Mouse (Mus musculus) kidney, embryonic 14.5 days (tissue): ENCODE results near the gene Rnf123. TPM values are rescaled to one million over a fixed set of nuclear protein-coding genes. Genes with fewer than 3 reads are reported as not detected.
A peak's percentile ranks its signal among the peaks of the same experiment; 100 is the strongest.

Source experiments
- ATAC-seq: fragments of 200-750 bp; cut with Nextera tagmentation; 2 replicates; pipeline ENCODE4 v1.8.0; 2017; ENCODE audit warnings: moderate number of reproducible peaks, mild to moderate bottlenecking, moderate TSS enrichment, moderate library complexity; ENCODE audit not compliant: low FRiP score, low TSS enrichment
- H3K27ac ChIP-seq: fragments of 300-500 bp; sonication (generic); 2 replicates; pipeline ENCODE4 v1.5.1; 2014; ENCODE audit warnings: low read depth, mild to moderate bottlenecking, low read length, moderate library complexity, mixed read lengths
- H3K27me3 ChIP-seq: fragments of 300-500 bp; sonication (generic); 2 replicates; pipeline ENCODE4 v1.6.1; 2014; ENCODE audit warnings: mild to moderate bottlenecking, low read length; ENCODE audit not compliant: control insufficient read depth, insufficient read depth
- H3K36me3 ChIP-seq: fragments of 300-500 bp; sonication (generic); 2 replicates; pipeline ENCODE4 v1.6.1; 2014; ENCODE audit warnings: low read length, mixed read lengths; ENCODE audit not compliant: control insufficient read depth, insufficient read depth
- H3K4me1 ChIP-seq: fragments of 300-500 bp; sonication (generic); 2 replicates; pipeline ENCODE4 v1.6.1; 2014; ENCODE audit warnings: low read length, mixed read lengths; ENCODE audit not compliant: control insufficient read depth, insufficient read depth
- H3K4me2 ChIP-seq: fragments of 300-500 bp; sonication (generic); replicated peaks from 2 replicates; pipeline ENCODE4 v1.6.1; 2014; ENCODE audit warnings: low read depth, mild to moderate bottlenecking, low read length
- H3K4me3 ChIP-seq: fragments of 300-500 bp; sonication (generic); 2 replicates; pipeline ENCODE4 v1.5.1; 2014; ENCODE audit warnings: mild to moderate bottlenecking, low read length
- H3K9ac ChIP-seq: fragments of 300-500 bp; sonication (generic); 2 replicates; pipeline ENCODE4 v1.6.1; 2014; ENCODE audit warnings: low read depth, mild to moderate bottlenecking, low read length, moderate library complexity
- H3K9me3 ChIP-seq: fragments of 300-500 bp; sonication (generic); 2 replicates; pipeline ENCODE4 v1.6.1; 2016; ENCODE audit warnings: low read length; ENCODE audit not compliant: control insufficient read depth
- WGBS: fragments of 180-500 bp; shearing (Covaris S2); extraction: QIAGEN DNeasy Blood & Tissue Kit; methylation state at CpG from one replicate; pipeline ENCODE4 v1.1.7; 2014; 5-methylcytosine and 5-hydroxymethylcytosine counted together
- polyA plus RNA-seq: library from polyadenylated mRNA; unstranded; fragments of >200 nt; fragmentation: Nextera tagmentation; extraction: Ambion mirVana; gene quantifications from 2 replicates; pipeline ENCODE4 v1.2.1, GENCODE M21; 2014

The Rnf123 gene
- polyA plus RNA-seq, 1 experiment from 2014 or later = 30.9 TPM

DNA sequence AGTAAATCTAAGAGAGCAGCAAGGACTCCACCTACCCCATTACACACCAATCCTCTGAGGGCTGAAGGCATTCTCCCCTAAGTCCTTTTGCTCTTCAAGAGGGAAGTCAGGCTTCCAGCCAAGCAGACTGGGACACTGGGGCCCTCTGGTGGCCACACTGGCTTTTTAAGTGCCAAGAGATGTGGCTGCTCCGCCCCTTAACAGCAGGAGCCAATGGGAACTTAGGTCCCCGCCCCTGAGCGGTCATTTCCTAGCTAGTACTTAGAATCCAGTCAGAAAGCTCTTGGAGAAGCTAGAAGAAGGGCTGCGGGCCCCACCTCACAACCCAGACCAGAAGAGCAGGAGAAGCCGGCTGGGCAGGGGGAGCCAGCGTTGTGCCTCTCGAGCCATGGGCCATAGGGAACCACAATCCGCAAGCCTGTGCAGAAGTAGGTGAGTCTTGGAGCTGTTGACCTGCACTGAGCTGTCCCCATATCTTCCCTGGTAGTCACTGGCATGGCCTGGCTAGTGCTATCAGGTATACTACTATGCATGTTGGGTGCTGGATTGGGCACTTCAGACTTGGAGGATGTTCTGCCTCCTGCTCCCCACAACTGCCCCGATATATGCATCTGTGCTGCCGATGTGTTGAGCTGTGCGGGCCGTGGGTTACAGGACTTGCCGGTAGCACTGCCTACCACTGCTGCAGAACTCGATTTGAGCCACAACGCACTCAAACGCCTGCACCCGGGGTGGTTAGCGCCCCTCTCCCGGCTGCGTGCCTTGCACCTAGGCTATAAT is 30.1 kb downstream of the Rnf123 start, which contains the start of gene Amigo3:
Amigo3 (plus strand) TSS at position 275 of the 780 bp plus-strand sequence.
- peak; percentile 53 for ATAC-seq
- Histone ChIP-seq H3K4me3 (0 out of 2 replicates have a peak within 1 kb of the TSS, but pooled peaks have one; percentile 6), H3K9ac (peak within 1 kb of the TSS; percentile 37; the same call in 1 of the 2 replicates), H3K27me3 (no peaks in the 10 kb centered on the region), H3K4me1 (peaks cover 17% of the 10 kb centered on the region), H3K4me2 (peak within 1 kb of the TSS; percentile 37), H3K9me3 (no peaks in the 10 kb centered on the region), H3K27ac (no peak within 1 kb of the TSS), H3K36me3 (peaks cover 49% of the 10 kb centered on the region)
- WGBS = 57% methylated on average over 20 of the region's 20 CpGs

DNA sequence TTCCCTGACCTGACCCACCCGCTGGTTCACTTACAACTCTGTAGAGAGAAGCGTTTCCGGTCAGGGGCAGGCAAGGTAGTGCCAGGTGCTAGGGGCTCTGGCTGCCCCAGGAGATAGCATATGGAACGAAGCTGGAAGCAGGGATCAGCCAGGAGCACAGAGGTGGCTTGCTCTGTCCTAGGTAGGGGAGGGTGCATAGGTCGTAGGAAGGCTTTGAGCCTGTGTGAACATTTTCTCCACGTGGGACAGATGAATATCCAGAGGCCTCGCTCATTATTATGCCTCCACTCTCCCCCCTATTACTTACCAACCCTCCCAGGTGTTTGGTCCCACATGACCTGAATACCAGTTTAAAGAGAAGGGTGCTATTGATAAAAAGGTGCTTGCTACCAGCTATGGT is 30.7 kb downstream of the Rnf123 start:
- no peak for ATAC-seq
- Histone ChIP-seq H3K9ac (no peak overlapping the region), H3K36me3 (peaks cover 50% of the 10 kb centered on the region), H3K4me1 (peaks cover 22% of the 10 kb centered on the region), H3K4me2 (no peak overlapping the region), H3K27ac (no peak overlapping the region), H3K27me3 (no peaks in the 10 kb centered on the region), H3K9me3 (no peaks in the 10 kb centered on the region), H3K4me3 (no peak overlapping the region)
- 77% methylated on average over 7 of the region's 7 CpGs for WGBS

DNA sequence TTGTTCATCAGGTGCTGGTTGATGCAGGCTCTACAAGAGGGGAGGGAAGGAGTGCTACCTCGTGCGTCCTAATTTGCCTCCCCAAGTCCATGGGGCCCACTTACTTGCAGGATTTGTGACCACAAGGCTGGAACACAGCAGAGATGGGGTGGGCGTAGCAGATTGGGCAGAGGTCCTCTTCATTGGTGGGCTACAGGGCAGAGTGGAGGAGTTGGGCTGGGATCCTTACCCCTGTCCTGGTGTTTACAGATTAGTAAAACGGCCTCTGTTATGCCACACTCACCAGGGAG is 31.3 kb downstream of the Rnf123 start:
- Histone ChIP-seq H3K36me3 (peaks cover 48% of the 10 kb centered on the region), H3K4me3 (no peak overlapping the region), H3K27ac (no peak overlapping the region), H3K27me3 (no peaks in the 10 kb centered on the region), H3K4me2 (no peak overlapping the region), H3K9ac (no peak overlapping the region), H3K4me1 (peaks cover 22% of the 10 kb centered on the region), H3K9me3 (no peaks in the 10 kb centered on the region)
- WGBS = 79% methylated on average over 4 of the region's 4 CpGs
- ATAC-seq = no peak

DNA sequence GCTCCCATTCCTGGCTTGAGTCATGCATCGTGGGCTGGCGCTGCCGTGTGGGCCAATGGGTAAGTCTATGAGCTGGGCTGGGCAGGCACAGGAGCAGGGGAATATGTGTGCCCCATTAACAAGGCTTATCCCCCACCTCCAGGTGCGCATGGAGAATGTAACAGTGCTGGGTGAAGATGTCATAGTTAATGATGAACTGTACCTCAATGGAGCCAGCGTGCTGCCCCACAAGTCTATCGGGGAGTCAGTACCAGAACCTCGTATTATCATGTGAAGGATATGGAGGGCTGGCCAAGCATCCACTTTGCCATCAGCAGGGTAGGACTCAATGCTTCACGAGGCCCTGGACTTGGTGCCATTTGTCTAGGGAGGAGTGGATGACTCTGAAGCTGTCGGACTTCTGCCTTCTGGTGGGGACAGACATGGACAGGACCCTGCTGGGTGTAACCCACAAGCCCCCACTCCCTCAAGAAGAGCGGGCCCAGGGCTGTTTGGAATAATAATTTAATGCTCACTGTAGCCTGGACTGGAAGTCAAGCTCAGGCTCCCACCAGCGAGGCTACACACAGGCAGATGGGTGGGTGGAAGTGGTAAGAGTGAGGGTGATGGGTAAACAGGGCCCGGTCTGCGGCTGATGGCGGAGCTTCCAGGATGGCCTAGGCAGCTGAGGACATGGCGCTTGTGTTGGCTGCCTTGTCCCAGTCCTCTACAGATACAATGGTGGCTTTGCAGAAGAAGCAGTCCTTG is 31.8 kb downstream of the Rnf123 start:
- no peaks in the 10 kb centered on the region for H3K27me3 ChIP-seq
- no peak overlapping the region for H3K4me3 ChIP-seq
- WGBS = 93% methylated on average over 15 of the region's 15 CpGs
- H3K27ac ChIP-seq = no peak overlapping the region
- H3K4me1 ChIP-seq = peaks cover 22% of the 10 kb centered on the region
- H3K9me3 ChIP-seq = no peaks in the 10 kb centered on the region
- peaks cover 51% of the 10 kb centered on the region for H3K36me3 ChIP-seq
- no peak for ATAC-seq
- H3K9ac ChIP-seq = no peak overlapping the region
- H3K4me2 ChIP-seq = no peak overlapping the region

DNA sequence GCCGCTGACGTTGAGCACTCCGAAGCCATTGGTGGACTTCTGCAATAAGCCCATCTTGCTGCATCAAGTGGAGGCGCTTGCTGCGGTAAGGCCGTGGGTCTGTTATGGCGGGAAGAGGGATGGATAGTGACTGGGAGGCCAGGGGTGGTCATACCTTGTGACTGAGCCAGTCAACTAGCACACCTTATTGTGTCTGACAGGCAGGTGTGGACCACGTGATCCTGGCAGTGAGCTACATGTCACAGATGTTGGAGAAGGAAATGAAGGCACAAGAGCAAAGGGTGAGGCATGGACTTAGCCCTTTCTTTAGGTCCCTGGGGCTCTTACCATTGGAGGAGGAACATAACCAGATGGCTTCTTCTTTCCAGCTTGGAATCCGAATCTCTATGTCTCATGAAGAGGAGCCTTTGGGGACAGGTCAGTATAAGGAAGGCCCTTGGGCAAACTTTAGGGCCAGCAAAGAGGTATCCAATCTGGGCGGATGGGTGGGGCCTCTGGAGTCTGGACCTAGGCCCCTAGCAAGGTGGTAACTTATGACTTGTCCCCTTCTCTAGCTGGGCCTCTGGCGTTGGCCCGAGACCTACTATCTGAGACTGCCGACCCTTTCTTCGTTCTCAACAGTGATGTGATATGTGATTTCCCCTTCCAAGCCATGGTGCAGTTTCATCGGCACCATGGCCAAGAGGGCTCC is 33.4 kb downstream of the Rnf123 start:
- no peak for ATAC-seq
- Histone ChIP-seq H3K4me3 (peak overlapping the region; percentile 84), H3K9ac (peak overlapping the region; percentile 70), H3K4me1 (peaks cover 22% of the 10 kb centered on the region), H3K27ac (peak overlapping the region; percentile 71), H3K36me3 (peaks cover 53% of the 10 kb centered on the region), H3K4me2 (peak overlapping the region; percentile 87), H3K9me3 (no peaks in the 10 kb centered on the region), H3K27me3 (no peaks in the 10 kb centered on the region)
- 43% methylated on average over 15 of the region's 15 CpGs for WGBS

DNA sequence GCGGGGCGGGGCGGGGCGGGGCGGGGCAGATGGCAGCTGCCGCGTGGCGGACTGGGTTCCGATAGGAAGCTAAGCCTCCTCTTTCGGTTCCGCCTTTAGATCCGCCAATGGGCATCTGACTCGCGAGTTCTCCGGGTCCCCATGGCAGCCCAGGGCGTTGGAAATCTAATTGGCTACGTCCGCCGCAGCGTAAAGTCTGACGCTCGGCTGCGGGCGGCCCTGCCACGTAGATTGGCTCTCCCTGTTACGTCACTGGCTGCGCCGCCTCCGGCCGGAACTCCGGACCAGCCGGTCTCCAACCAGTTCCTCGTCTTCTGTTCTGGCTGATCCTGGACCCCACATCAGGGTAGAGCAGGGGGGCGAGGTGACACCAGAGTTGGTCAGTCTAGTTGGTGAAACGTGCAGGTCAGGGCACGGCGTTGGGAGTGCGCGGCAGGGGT is 34.1 kb downstream of the Rnf123 start, which contains the start of gene Gmppb:
Gmppb (plus strand) TSS at position 227 of the 440 bp plus-strand sequence.
- Histone ChIP-seq H3K4me3 (peak within 1 kb of the TSS; percentile 84), H3K27me3 (no peaks in the 10 kb centered on the region), H3K36me3 (peaks cover 51% of the 10 kb centered on the region), H3K27ac (peak within 1 kb of the TSS; percentile 71), H3K9ac (peak within 1 kb of the TSS; percentile 70), H3K4me1 (peaks cover 22% of the 10 kb centered on the region), H3K9me3 (no peaks in the 10 kb centered on the region), H3K4me2 (peak within 1 kb of the TSS; percentile 87)
- under 1% methylated on average over 36 of the region's 39 CpGs for WGBS
- ATAC-seq = peak; percentile 93

DNA sequence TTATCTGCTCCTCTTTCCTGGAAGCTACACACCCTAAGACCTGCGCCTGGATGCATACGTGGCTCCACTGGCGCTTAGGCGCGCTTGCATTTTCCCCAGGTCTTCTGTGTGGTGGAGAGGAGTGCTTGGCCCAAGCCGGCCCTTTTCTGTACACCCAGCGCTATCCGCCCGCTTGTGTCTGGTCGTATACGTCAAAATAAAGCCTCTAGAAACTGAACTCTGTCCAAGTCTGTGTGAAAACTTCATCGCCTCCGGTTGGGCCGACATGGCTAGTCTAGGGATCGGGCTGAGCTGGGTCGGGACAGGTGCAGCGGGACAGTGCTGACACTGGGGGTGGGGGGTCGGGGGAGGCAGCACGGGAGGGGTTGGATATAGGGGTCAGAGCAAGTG is 34.6 kb downstream of the Rnf123 start:
- Histone ChIP-seq H3K4me2 (peak overlapping the region; percentile 87), H3K9ac (peak overlapping the region; percentile 70), H3K4me3 (peak overlapping the region; percentile 84), H3K27ac (peak overlapping the region; percentile 63; the same call in 1 of the 2 replicates), H3K27me3 (no peaks in the 10 kb centered on the region), H3K4me1 (peaks cover 22% of the 10 kb centered on the region), H3K36me3 (peaks cover 46% of the 10 kb centered on the region), H3K9me3 (no peaks in the 10 kb centered on the region)
- peak; percentile 60 for ATAC-seq
- under 1% methylated on average over 19 of the region's 19 CpGs for WGBS

DNA sequence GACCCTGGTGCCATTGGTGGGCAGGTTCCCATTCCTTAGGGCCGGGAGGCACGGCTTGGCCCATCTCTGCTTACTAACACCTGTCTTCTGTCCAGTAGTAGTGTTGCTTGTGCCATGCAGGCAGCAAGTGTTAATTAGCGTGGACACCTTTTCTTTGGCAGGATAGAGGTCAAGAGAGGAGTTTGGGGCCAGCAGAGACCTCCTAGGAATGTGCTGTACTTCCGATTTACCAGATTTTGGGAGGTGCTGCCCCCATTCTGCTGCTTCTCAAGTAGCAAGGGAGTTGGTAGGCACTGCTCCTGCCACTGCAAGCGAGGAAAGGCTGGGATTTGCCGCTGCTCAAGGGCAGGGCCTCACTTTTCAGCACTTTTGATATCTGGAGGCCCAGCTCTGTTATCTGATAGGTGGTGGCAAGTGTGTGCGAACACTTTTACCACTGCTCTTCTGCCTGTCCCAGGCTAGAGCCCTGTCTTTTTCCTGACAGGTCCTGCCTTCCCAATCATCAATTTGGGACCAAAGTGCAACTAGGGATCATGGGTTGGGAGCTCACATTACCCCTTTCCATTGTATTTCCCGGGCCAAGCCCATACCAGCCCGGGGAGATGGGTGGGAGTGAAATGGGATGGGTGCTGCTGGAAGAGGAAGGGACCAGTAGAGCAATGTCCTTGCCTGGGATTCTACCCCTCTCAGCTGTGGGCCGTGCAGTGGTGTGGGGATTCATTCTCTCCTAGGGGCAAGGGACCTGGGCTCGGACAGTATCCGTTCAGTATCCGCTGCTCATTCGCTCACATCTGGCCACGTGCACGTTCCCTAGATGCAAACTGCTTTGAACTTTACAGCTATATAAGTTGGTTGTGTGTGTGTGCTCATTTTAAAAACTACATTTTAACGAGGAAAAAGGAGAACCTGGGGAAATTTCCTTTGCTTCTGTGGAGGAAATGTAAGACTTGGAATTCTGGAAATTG is 35.3 kb downstream of the Rnf123 start:
- H3K27ac ChIP-seq = peak overlapping the region; percentile 63; the same call in 1 of the 2 replicates
- peaks cover 16% of the 10 kb centered on the region for H3K4me1 ChIP-seq
- H3K9ac ChIP-seq = peak overlapping the region; percentile 70
- H3K27me3 ChIP-seq = no peaks in the 10 kb centered on the region
- 41% methylated on average over 17 of the region's 17 CpGs for WGBS
- no peak for ATAC-seq
- no peaks in the 10 kb centered on the region for H3K9me3 ChIP-seq
- H3K36me3 ChIP-seq = peaks cover 49% of the 10 kb centered on the region
- H3K4me2 ChIP-seq = peak overlapping the region; percentile 87
- H3K4me3 ChIP-seq = peak overlapping the region; percentile 84
